Mouse (Mus musculus): Measurements from ENCODE around the gene Csnk1d. TPM values are rescaled to one million over a fixed set of nuclear protein-coding genes. Genes with fewer than 3 reads are reported as not detected.

Gene Csnk1d
- polyA plus RNA-seq, 1 experiment from 2014 or later: 70.2 TPM

DNA sequence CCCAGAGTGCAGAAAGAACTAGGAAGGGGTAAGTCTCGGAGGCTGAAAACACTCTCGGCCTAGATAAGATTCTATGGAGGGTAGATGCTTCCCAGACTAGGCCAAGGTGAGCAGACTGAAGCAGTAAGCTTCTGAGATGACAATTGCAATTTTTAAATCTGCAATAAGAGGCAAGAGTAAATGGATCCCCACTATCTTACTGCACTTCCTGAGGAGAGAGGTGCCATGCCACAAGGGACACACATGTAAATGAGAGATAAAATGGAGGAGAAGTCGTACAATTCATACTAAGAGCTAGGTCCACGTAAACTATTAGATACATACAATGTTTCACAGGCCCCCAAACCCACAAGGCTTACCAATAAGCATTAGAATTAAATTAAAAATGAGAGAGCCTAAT, 62.7 kb downstream of the Csnk1d start:
- Histone ChIP-seq H3K4me1 (replicated peaks; ENCODE audit: control insufficient read depth, insufficient read depth, low read length) (0 out of 2 replicates have a peak, but pooled peaks cover 3% of the 10 kb centered on the region), H3K36me3 (ENCODE audit: control insufficient read depth, insufficient read depth, low read length) (peaks cover 14% of the 10 kb centered on the region), H3K4me2 (ENCODE audit: low read length) (no peak overlapping the region), H3K9ac (ENCODE audit: low read length) (no peak overlapping the region), H3K4me3 (ENCODE audit: low read depth, low read length) (no peak overlapping the region), H3K27me3 (replicated peaks; ENCODE audit: control insufficient read depth, insufficient read depth, low read length) (no peaks in the 10 kb centered on the region), H3K9me3 (ENCODE audit: control insufficient read depth, low read length) (no peaks in the 10 kb centered on the region), H3K27ac (ENCODE audit: low read depth) (no peak overlapping the region)
- ATAC-seq (replicated peaks; ENCODE audit: low FRiP score, low TSS enrichment, low read depth) (no peak), DNase-seq (ENCODE audit: low spot score) (no peak)
- WGBS: 90% methylated on average over 4 of the region's 4 CpGs

DNA sequence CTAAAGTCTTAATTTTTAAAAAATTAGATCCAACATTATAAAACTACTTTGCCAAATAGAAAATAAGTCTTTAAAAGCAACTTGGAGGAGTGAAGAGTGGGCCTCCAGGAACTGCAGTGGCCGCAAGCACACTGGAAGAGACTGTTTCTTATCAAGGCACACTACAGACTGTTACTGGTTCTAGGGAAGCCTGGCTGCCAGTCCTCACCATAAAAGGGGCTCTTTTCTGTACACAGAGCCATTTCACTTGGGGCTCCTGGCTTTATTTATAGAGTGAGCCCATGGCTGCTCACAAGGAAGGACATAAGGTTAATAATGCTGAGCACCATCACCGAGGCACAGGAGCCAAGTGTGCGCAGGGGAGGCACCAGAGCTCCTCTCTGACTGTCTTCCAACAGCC, 68.6 kb downstream of the Csnk1d start:
- no peak overlapping the region for H3K9ac ChIP-seq (ENCODE audit: low read length)
- DNase-seq (ENCODE audit: low spot score) (no peak), ATAC-seq (replicated peaks; ENCODE audit: low FRiP score, low TSS enrichment, low read depth) (no peak)
- H3K36me3 ChIP-seq (ENCODE audit: control insufficient read depth, insufficient read depth, low read length): peaks cover 60% of the 10 kb centered on the region
- WGBS: 87% methylated on average over 3 of the region's 3 CpGs
- no peaks in the 10 kb centered on the region for H3K27me3 ChIP-seq (replicated peaks; ENCODE audit: control insufficient read depth, insufficient read depth, low read length)
- H3K4me1 ChIP-seq (replicated peaks; ENCODE audit: control insufficient read depth, insufficient read depth, low read length): no peaks in the 10 kb centered on the region
- H3K27ac ChIP-seq (ENCODE audit: low read depth): no peak overlapping the region
- H3K4me2 ChIP-seq (ENCODE audit: low read length): no peak overlapping the region
- no peaks in the 10 kb centered on the region for H3K9me3 ChIP-seq (ENCODE audit: control insufficient read depth, low read length)
- no peak overlapping the region for H3K4me3 ChIP-seq (ENCODE audit: low read depth, low read length)

DNA sequence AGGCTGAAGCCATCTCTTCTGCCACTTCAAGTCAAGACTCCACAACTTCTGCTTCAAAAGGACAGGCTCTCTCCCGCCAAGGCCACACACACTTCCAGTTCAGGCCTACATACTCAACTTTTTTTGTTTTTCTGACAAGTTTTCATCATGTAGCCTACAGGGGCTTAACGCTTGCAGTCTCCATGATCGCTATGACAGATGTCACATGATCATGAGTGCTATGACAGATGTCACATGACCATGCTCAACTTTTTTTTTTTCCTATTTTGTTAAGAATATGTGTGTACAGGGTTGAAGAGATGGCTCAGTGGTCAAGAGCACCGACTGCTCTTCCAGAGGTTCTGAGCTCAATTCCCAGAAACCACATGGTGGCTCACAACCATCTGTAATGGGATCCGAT, 73.4 kb downstream of the Csnk1d start:
- no peak for ATAC-seq (replicated peaks; ENCODE audit: low FRiP score, low TSS enrichment, low read depth)

DNA sequence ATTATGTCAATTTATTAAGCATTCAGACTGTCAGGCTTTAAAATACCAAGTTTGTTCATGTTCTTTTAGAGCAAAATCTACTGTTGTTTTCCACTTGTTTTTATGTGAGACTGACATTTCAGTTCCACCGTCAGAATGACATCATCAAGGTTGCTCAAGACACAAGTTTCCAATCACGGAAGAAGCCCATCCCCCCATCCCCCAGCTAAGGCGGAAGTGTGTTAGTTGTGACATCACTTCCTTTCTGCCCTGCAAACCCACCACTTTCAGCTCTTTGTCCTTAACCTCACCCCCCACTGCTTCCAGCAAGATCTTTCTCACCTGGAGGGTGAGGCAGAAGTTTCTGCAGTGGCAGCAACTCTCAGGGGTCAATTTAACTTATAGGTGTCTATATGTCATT, 74.7 kb downstream of the Csnk1d start:
- Histone ChIP-seq H3K4me1 (replicated peaks; ENCODE audit: control insufficient read depth, insufficient read depth, low read length) (no peaks in the 10 kb centered on the region), H3K36me3 (ENCODE audit: control insufficient read depth, insufficient read depth, low read length) (peaks cover 50% of the 10 kb centered on the region)
- no peak for ATAC-seq (replicated peaks; ENCODE audit: low FRiP score, low TSS enrichment, low read depth)

More for the DNA sequence above, 73.4 kb downstream of the Csnk1d start:
- 94% methylated on average over 5 of the region's 5 CpGs for WGBS
- H3K36me3 ChIP-seq (ENCODE audit: control insufficient read depth, insufficient read depth, low read length): peaks cover 57% of the 10 kb centered on the region
- H3K4me2 ChIP-seq (ENCODE audit: low read length): no peak overlapping the region
- no peak overlapping the region for H3K27ac ChIP-seq (ENCODE audit: low read depth)
- H3K9ac ChIP-seq (ENCODE audit: low read length): no peak overlapping the region
- no peaks in the 10 kb centered on the region for H3K27me3 ChIP-seq (replicated peaks; ENCODE audit: control insufficient read depth, insufficient read depth, low read length)
- no peaks in the 10 kb centered on the region for H3K9me3 ChIP-seq (ENCODE audit: control insufficient read depth, low read length)
- no peak overlapping the region for H3K4me3 ChIP-seq (ENCODE audit: low read depth, low read length)
- DNase-seq (ENCODE audit: low spot score): no peak
- no peaks in the 10 kb centered on the region for H3K4me1 ChIP-seq (replicated peaks; ENCODE audit: control insufficient read depth, insufficient read depth, low read length)

DNA sequence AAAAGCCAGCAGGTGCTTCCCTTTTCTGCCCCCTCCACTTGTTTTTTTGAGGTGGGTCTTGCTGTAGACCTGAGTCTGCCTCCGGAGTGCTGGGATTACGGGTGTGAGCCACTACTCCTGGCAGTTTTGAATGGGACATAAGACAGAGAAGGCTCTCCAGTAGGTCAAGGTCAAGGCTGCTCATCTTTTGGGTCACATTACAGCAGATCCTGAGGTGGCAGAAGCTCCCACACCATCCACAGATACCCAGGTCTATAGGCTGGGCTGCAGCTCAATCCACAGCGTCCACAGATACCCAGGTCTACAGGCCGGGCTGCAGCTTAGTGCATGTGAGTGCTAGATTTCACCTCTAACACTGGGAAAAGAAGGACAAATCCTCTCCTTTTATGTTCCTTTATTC, 77.3 kb downstream of the Csnk1d start:
- no peak for ATAC-seq (replicated peaks; ENCODE audit: low FRiP score, low TSS enrichment, low read depth)
- Histone ChIP-seq H3K9me3 (ENCODE audit: control insufficient read depth, low read length) (no peaks in the 10 kb centered on the region), H3K4me2 (ENCODE audit: low read length) (no peak overlapping the region), H3K9ac (ENCODE audit: low read length) (no peak overlapping the region), H3K27me3 (replicated peaks; ENCODE audit: control insufficient read depth, insufficient read depth, low read length) (no peaks in the 10 kb centered on the region), H3K36me3 (ENCODE audit: control insufficient read depth, insufficient read depth, low read length) (peaks cover 26% of the 10 kb centered on the region), H3K4me3 (ENCODE audit: low read depth, low read length) (no peak overlapping the region), H3K27ac (ENCODE audit: low read depth) (no peak overlapping the region), H3K4me1 (replicated peaks; ENCODE audit: control insufficient read depth, insufficient read depth, low read length) (no peaks in the 10 kb centered on the region)
- WGBS: 97% methylated on average over 4 of the region's 4 CpGs
- no peak for DNase-seq (ENCODE audit: low spot score)

More for the DNA sequence above, 74.7 kb downstream of the Csnk1d start:
- Histone ChIP-seq H3K4me2 (ENCODE audit: low read length) (no peak overlapping the region), H3K9me3 (ENCODE audit: control insufficient read depth, low read length) (no peaks in the 10 kb centered on the region), H3K4me3 (ENCODE audit: low read depth, low read length) (no peak overlapping the region), H3K9ac (ENCODE audit: low read length) (no peak overlapping the region), H3K27me3 (replicated peaks; ENCODE audit: control insufficient read depth, insufficient read depth, low read length) (no peaks in the 10 kb centered on the region), H3K27ac (ENCODE audit: low read depth) (no peak overlapping the region)
- no peak for DNase-seq (ENCODE audit: low spot score)
- 67% methylated on average over 3 of the region's 3 CpGs for WGBS

Other genes with a start within 250 kb of the Csnk1d start
- gene Hmga1b, start 228.5 kb downstream of the Csnk1d start, polyA plus RNA-seq (2014; fragmentation: Nextera tagmentation; extraction: Ambion mirVana): 7.8 and 9.4 TPM in 2 replicates
- 23.8 and 28.3 TPM in 2 replicates for gene Rfng, start 207.1 kb downstream of the Csnk1d start, polyA plus RNA-seq (2014; fragmentation: Nextera tagmentation; extraction: Ambion mirVana)
- 221 and 245 TPM in 2 replicates for gene Gps1, start 207.1 kb downstream of the Csnk1d start, polyA plus RNA-seq (2014; fragmentation: Nextera tagmentation; extraction: Ambion mirVana)
- 83.0 and 89.8 TPM in 2 replicates for gene Dus1l, start 194.9 kb downstream of the Csnk1d start, polyA plus RNA-seq (2014; fragmentation: Nextera tagmentation; extraction: Ambion mirVana)
- 106 and 115 TPM in 2 replicates for gene Fasn, start 166.8 kb downstream of the Csnk1d start, polyA plus RNA-seq (2014; fragmentation: Nextera tagmentation; extraction: Ambion mirVana)
- gene Ccdc57, start 58.5 kb downstream of the Csnk1d start, polyA plus RNA-seq (2014; fragmentation: Nextera tagmentation; extraction: Ambion mirVana): 5.9 and 7.0 TPM in 2 replicates
- 62.9 and 64.0 TPM in 2 replicates for gene Slc16a3, start 42.9 kb downstream of the Csnk1d start, polyA plus RNA-seq (2014; fragmentation: Nextera tagmentation; extraction: Ambion mirVana)
- gene Cd7, start 48.1 kb upstream of the Csnk1d start, polyA plus RNA-seq (2014; fragmentation: Nextera tagmentation; extraction: Ambion mirVana): 2.9 and 4.1 TPM in 2 replicates
- gene Sectm1b, start 72.2 kb upstream of the Csnk1d start, polyA plus RNA-seq (2014; fragmentation: Nextera tagmentation; extraction: Ambion mirVana): 1.5 and 1.8 TPM in 2 replicates
- 0.97 and 1.8 TPM in 2 replicates for gene Sectm1a, start 89.9 kb upstream of the Csnk1d start, polyA plus RNA-seq (2014; fragmentation: Nextera tagmentation; extraction: Ambion mirVana)
- not detected in 2 replicates for gene Tex19.2, start 127.3 kb upstream of the Csnk1d start, polyA plus RNA-seq (2014; fragmentation: Nextera tagmentation; extraction: Ambion mirVana)
- not detected in 2 replicates for gene Tex19.1, start 154.8 kb upstream of the Csnk1d start, polyA plus RNA-seq (2014; fragmentation: Nextera tagmentation; extraction: Ambion mirVana)
- not detected in 2 replicates for gene Uts2r, start 168.9 kb upstream of the Csnk1d start, polyA plus RNA-seq (2014; fragmentation: Nextera tagmentation; extraction: Ambion mirVana)
- 10.4 and 11.8 TPM in 2 replicates for gene Hexdc, start 213.1 kb upstream of the Csnk1d start, polyA plus RNA-seq (2014; fragmentation: Nextera tagmentation; extraction: Ambion mirVana)
- gene Ogfod3, start 213.4 kb upstream of the Csnk1d start, polyA plus RNA-seq (2014; fragmentation: Nextera tagmentation; extraction: Ambion mirVana): 32.3 and 32.9 TPM in 2 replicates
- 38.1 and 38.2 TPM in 2 replicates for gene Cybc1, start 238.0 kb upstream of the Csnk1d start, polyA plus RNA-seq (2014; fragmentation: Nextera tagmentation; extraction: Ambion mirVana)
- gene Narf, start 245.9 kb upstream of the Csnk1d start, polyA plus RNA-seq (2014; fragmentation: Nextera tagmentation; extraction: Ambion mirVana): 41.1 and 45.2 TPM in 2 replicates